Mouse (Mus musculus): Measurements from ENCODE around the gene Cacna1a.

Cacna1a gene

GRCm38 (mm10) chr8:84539376-84539775 lies 151.1 kb downstream of the Cacna1a start:
- DNase-seq (ENCODE audit: low spot score): no peak

- no peak for DNase-seq (ENCODE audit: low spot score)
Observed at GRCm38 (mm10) chr8:84542481-84542880, 154.2 kb downstream of the Cacna1a start.

GRCm38 (mm10) chr8:84545522-84545921 lies 157.3 kb downstream of the Cacna1a start:
- DNase-seq (ENCODE audit: low spot score): no peak

GRCm38 (mm10) chr8:84552457-84552856 lies 164.2 kb downstream of the Cacna1a start:
- DNase-seq (ENCODE audit: low spot score): no peak

GRCm38 (mm10) chr8:84553106-84553505 lies 164.9 kb downstream of the Cacna1a start:
- no peak for DNase-seq (ENCODE audit: low spot score)

- no peak for DNase-seq (ENCODE audit: low spot score)
Observed at GRCm38 (mm10) chr8:84553617-84554016, 165.4 kb downstream of the Cacna1a start.

GRCm38 (mm10) chr8:84554301-84555027 lies 166.2 kb downstream of the Cacna1a start:
- peak; percentile 82 for DNase-seq (ENCODE audit: low spot score)

- no peak for DNase-seq (ENCODE audit: low spot score)
Observed at GRCm38 (mm10) chr8:84555269-84555668, 167.0 kb downstream of the Cacna1a start.

GRCm38 (mm10) chr8:84557936-84558335 lies 169.7 kb downstream of the Cacna1a start:
- no peak for DNase-seq (ENCODE audit: low spot score)

GRCm38 (mm10) chr8:84559121-84559604 lies 170.9 kb downstream of the Cacna1a start:
- peak; percentile 41 for DNase-seq (ENCODE audit: low spot score)

GRCm38 (mm10) chr8:84561698-84562097 lies 173.5 kb downstream of the Cacna1a start:
- no peak for DNase-seq (ENCODE audit: low spot score)

- no peak for DNase-seq (ENCODE audit: low spot score)
Observed at GRCm38 (mm10) chr8:84564042-84564441, 175.8 kb downstream of the Cacna1a start.

- no peak for DNase-seq (ENCODE audit: low spot score)
Observed at GRCm38 (mm10) chr8:84565577-84566360, 177.5 kb downstream of the Cacna1a start.

- no peak for DNase-seq (ENCODE audit: low spot score)
Observed at GRCm38 (mm10) chr8:84566816-84567413, 178.7 kb downstream of the Cacna1a start.

- peak; percentile 55 for DNase-seq (ENCODE audit: low spot score)
Observed at GRCm38 (mm10) chr8:84567541-84567940, 179.3 kb downstream of the Cacna1a start.

GRCm38 (mm10) chr8:84568737-84569136 lies 180.5 kb downstream of the Cacna1a start:
- no peak for DNase-seq (ENCODE audit: low spot score)

- no peak for DNase-seq (ENCODE audit: low spot score)
Observed at GRCm38 (mm10) chr8:84569921-84570673, 181.9 kb downstream of the Cacna1a start.

GRCm38 (mm10) chr8:84577432-84577831 lies 189.2 kb downstream of the Cacna1a start:
- no peak for DNase-seq (ENCODE audit: low spot score)

- DNase-seq (ENCODE audit: low spot score): no peak
Observed at GRCm38 (mm10) chr8:84579595-84579994, 191.4 kb downstream of the Cacna1a start.

GRCm38 (mm10) chr8:84585311-84585710 lies 197.1 kb downstream of the Cacna1a start:
- DNase-seq (ENCODE audit: low spot score): no peak

- no peak for DNase-seq (ENCODE audit: low spot score)
Observed at GRCm38 (mm10) chr8:84586221-84586620, 198.0 kb downstream of the Cacna1a start.

- no peak for DNase-seq (ENCODE audit: low spot score)
Observed at GRCm38 (mm10) chr8:84588498-84588897, 200.3 kb downstream of the Cacna1a start.
